ENCODE assay signal across 9 mouse cellular contexts in genomic region chr14:103650413-103651101, GRCm38 (mm10). TPM values are rescaled to one million over a fixed set of nuclear protein-coding genes. Genes with fewer than 3 reads are reported as not detected.
DNase-seq lines count a peak whose midpoint lies in the region; ATAC-seq lines count a peak whose summit lies in the region.
"Had no signal": no experiment of that assay in that cellular context is flagged by ENCODE, and none has a peak within 500 bp of the region (broad histone marks: within the 10 kb centered on the region; RNA-seq: fewer than 3 reads in every experiment).

No protein-coding gene starts in this region.

- no peaks in the 10 kb centered on the region for H3K36me3 ChIP-seq in heart, embryonic 16.5 days (ENCODE audit: control insufficient read depth, insufficient read depth)
- H3K36me3 ChIP-seq in liver, embryonic 16.5 days (ENCODE audit: control insufficient read depth, insufficient read depth): no peaks in the 10 kb centered on the region
- H3K36me3 ChIP-seq in neural tube, embryonic 12.5 days: no peaks in the 10 kb centered on the region
- H3K36me3 ChIP-seq in stomach, embryonic 15.5 days: no peaks in the 10 kb centered on the region
- H3K36me3 ChIP-seq: G1E had no signal

- H3K4me3 ChIP-seq in heart, embryonic 16.5 days (ENCODE audit: low read length): peak overlapping the region; percentile 81
- peak overlapping the region; percentile 64 for H3K4me3 ChIP-seq in liver, embryonic 16.5 days (ENCODE audit: low read depth, low read length)
- peak overlapping the region; percentile 98 for H3K4me3 ChIP-seq in neural tube, embryonic 12.5 days
- H3K4me3 ChIP-seq in stomach, embryonic 15.5 days (replicated peaks): peak overlapping the region; percentile 71

- peaks cover 3% of the 10 kb centered on the region; the same call in 1 of the 2 replicates for H3K4me1 ChIP-seq in heart, embryonic 16.5 days (ENCODE audit: control insufficient read depth, insufficient read depth, low read length)
- no peaks in the 10 kb centered on the region for H3K4me1 ChIP-seq in liver, embryonic 16.5 days (ENCODE audit: control insufficient read depth, low read depth, low read length)
- H3K4me1 ChIP-seq in neural tube, embryonic 12.5 days: peaks cover 22% of the 10 kb centered on the region
- no peaks in the 10 kb centered on the region for H3K4me1 ChIP-seq in stomach, embryonic 15.5 days

- no peaks in the 10 kb centered on the region for H3K9me3 ChIP-seq in heart, embryonic 16.5 days (replicated peaks; ENCODE audit: control insufficient read depth, low read length)
- H3K9me3 ChIP-seq in liver, embryonic 16.5 days (replicated peaks; ENCODE audit: control insufficient read depth, low read length): no peaks in the 10 kb centered on the region
- H3K9me3 ChIP-seq in neural tube, embryonic 12.5 days: no peaks in the 10 kb centered on the region
- H3K9me3 ChIP-seq in stomach, embryonic 15.5 days: no peaks in the 10 kb centered on the region

- peaks cover 28% of the 10 kb centered on the region for H3K27me3 ChIP-seq in heart, embryonic 16.5 days (ENCODE audit: control insufficient read depth, insufficient read depth, low read length)
- peaks cover 30% of the 10 kb centered on the region for H3K27me3 ChIP-seq in liver, embryonic 16.5 days (ENCODE audit: control insufficient read depth, insufficient read depth, low read depth, low read length)
- no peaks in the 10 kb centered on the region for H3K27me3 ChIP-seq in neural tube, embryonic 12.5 days (replicated peaks)
- peaks cover 11% of the 10 kb centered on the region; the same call in 1 of the 2 replicates for H3K27me3 ChIP-seq in stomach, embryonic 15.5 days (replicated peaks)

- DNase-seq in layer of hippocampus, adult 11-12 months (ENCODE audit: low spot score): peak; percentile 66
- DNase-seq in layer of hippocampus, adult 9-10 months (ENCODE audit: low spot score): no peak
- DNase-seq in embryo, embryonic 9.5 days (ENCODE audit: extremely low spot score): peak; percentile 61
- peak; percentile 79 for DNase-seq in kidney, postnatal 14 days

- H3K4me2 ChIP-seq in heart, embryonic 16.5 days (ENCODE audit: low read depth, low read length): peak overlapping the region; percentile 96
- peak overlapping the region; percentile 87 for H3K4me2 ChIP-seq in liver, embryonic 16.5 days (ENCODE audit: low read depth, low read length)
- peak overlapping the region; percentile 61 for H3K4me2 ChIP-seq in neural tube, embryonic 12.5 days (replicated peaks)
- peak overlapping the region; percentile 98 for H3K4me2 ChIP-seq in stomach, embryonic 15.5 days

- under 1% methylated on average over 62 of the region's 67 CpGs for WGBS in heart, embryonic 16.5 days
- under 1% methylated on average over 42 of the region's 67 CpGs for WGBS in liver, embryonic 16.5 days (ENCODE audit: insufficient replicate concordance)
- under 1% methylated on average over 64 of the region's 67 CpGs for WGBS in neural tube, embryonic 12.5 days
- under 1% methylated on average over 63 of the region's 67 CpGs for WGBS in stomach, embryonic 15.5 days

- ATAC-seq in heart, embryonic 16.5 days (replicated peaks; ENCODE audit: extremely low read depth, insufficient read depth, low FRiP score): peak; percentile 64
- peak; percentile 39 for ATAC-seq in liver, embryonic 16.5 days (ENCODE audit: low read depth)
- ATAC-seq in neural tube, embryonic 12.5 days (ENCODE audit: low FRiP score, low read depth): peak; percentile 79
- ATAC-seq in stomach, embryonic 15.5 days (ENCODE audit: insufficient read depth, low FRiP score, low read depth): peak; percentile 67

- peak overlapping the region; percentile 46 for H3K27ac ChIP-seq in heart, embryonic 16.5 days (ENCODE audit: low read length)
- no peak overlapping the region for H3K27ac ChIP-seq in liver, embryonic 16.5 days (ENCODE audit: low read length)
- peak overlapping the region; percentile 97 for H3K27ac ChIP-seq in neural tube, embryonic 12.5 days
- peak overlapping the region; percentile 69 for H3K27ac ChIP-seq in stomach, embryonic 15.5 days

- peak overlapping the region; percentile 73 for H3K9ac ChIP-seq in heart, embryonic 16.5 days (ENCODE audit: low read length)
- no peak overlapping the region; the same call in 1 of the 2 replicates for H3K9ac ChIP-seq in liver, embryonic 16.5 days (ENCODE audit: low read depth, low read length)
- peak overlapping the region; percentile 97 for H3K9ac ChIP-seq in neural tube, embryonic 12.5 days
- peak overlapping the region; percentile 48 for H3K9ac ChIP-seq in stomach, embryonic 15.5 days

RNA-seq across cellular contexts. Expression of gene Slain1, which starts 0.5 kb away (rescaled TPM):
- 0.45 and 0.58 TPM in 2 replicates for polyA plus RNA-seq in heart, embryonic 16.5 days (2015; fragmentation: Nextera tagmentation; extraction: Ambion mirVana)
- polyA plus RNA-seq in liver, embryonic 16.5 days (2015; fragmentation: Nextera tagmentation; extraction: Ambion mirVana): 0.08 TPM in 1 of 2 replicates, not detected in the other
- polyA plus RNA-seq in neural tube, embryonic 12.5 days (2016; fragmentation: Nextera tagmentation; extraction: Ambion mirVana): 20.1 and 22.5 TPM in 2 replicates
- polyA plus RNA-seq in stomach, embryonic 15.5 days (2015; fragmentation: Nextera tagmentation; extraction: Ambion mirVana): 3.0 and 3.1 TPM in 2 replicates
- polyA plus RNA-seq: G1E had no signal
